Mouse (Mus musculus) natural killer cell, adult 2 months (primary cell): Measurements from ENCODE around the gene Zfp975.
A peak's percentile ranks its signal among the peaks of the same experiment; 100 is the strongest.
"Not testable (repeated sequence)": the region's sequence is repeated elsewhere in the genome, so short reads cannot be mapped to it uniquely, and the experiment has no call there.

Experiments used
- DNase-seq, 2 experiments: peaks; one replicate each; pipeline ENCODE4 v3.0.0; 2022; ENCODE audit warnings: low spot score in 2 of 2

Gene Zfp975

GRCm38 (mm10) chr7:42692362-42693158, at the start of gene Zfp975:
Gene Zfp975 (minus strand): TSS chr7:42692742.
- peak; percentile 28 to 38 for DNase-seq

- DNase-seq, result no peak
These were observed 46.1 kb upstream of the Zfp975 start for GRCm38 (mm10) chr7:42738536-42739210.

GRCm38 (mm10) chr7:42726917-42727316, 34.4 kb upstream of the Zfp975 start, which contains the start of gene Gm17067:
Gene Gm17067 (minus strand): TSS chr7:42727017.
- not testable (repeated sequence) for DNase-seq

GRCm38 (mm10) chr7:42693251-42693650, 709 bp upstream of the Zfp975 start:
- DNase-seq, result not testable (repeated sequence)

- DNase-seq, result not testable (repeated sequence)
These were observed 12.5 kb downstream of the Zfp975 start for GRCm38 (mm10) chr7:42680081-42680480.

- DNase-seq, result not testable (repeated sequence)
These were observed 12.9 kb downstream of the Zfp975 start for GRCm38 (mm10) chr7:42679646-42680045.

- peak in 1 of 2 experiments; percentile 1 for DNase-seq
These were observed 32.4 kb downstream of the Zfp975 start for GRCm38 (mm10) chr7:42660140-42660539.

- DNase-seq, result not testable (repeated sequence)
These were observed 37.3 kb downstream of the Zfp975 start for GRCm38 (mm10) chr7:42655211-42655610.

- not testable (repeated sequence) for DNase-seq
These were observed 49.4 kb downstream of the Zfp975 start for GRCm38 (mm10) chr7:42643120-42643620.

GRCm38 (mm10) chr7:42642152-42643115, 50.1 kb downstream of the Zfp975 start, which contains the start of gene Zfp976:
Gene Zfp976 (minus strand): TSS chr7:42642588.
- DNase-seq, result not testable (repeated sequence)

GRCm38 (mm10) chr7:42631031-42631430, 61.5 kb downstream of the Zfp975 start:
- not testable (repeated sequence) for DNase-seq
